Mouse (Mus musculus): Measurements from ENCODE around the gene Cmtm5.
"Not testable (repeated sequence)": the region's sequence is repeated elsewhere in the genome, so short reads cannot be mapped to it uniquely, and the experiment has no call there.

The Cmtm5 gene

DNA sequence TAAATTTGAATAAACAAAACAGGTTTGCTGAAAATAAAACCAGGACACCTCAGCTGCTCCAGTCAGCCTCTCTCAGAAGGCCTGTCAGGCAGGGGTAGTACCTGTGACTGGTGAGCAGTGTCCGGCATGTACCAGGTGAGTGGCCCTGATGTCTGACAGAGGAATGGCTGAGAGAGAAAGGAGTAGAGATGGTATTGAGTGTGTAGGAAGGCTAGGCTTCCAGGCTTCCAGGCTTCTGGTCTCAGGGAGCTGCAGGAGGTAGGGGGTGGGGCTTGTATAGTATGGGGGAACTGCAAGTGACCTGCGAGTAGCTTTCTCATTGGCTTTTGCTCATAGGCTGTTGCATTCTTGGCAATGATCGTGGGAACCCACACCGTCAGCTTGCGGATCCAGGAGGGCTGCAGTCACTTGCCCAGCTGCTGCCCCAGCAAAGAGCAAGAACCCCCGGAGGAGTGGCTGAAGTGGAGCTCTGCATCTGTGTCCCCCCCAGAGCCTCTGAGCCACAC, 3.4 kb upstream of the Cmtm5 start, which contains the start of gene Il25:
TSS of gene Il25 (plus strand) at position 51 of the 506 bp plus-strand sequence.
- DNase-seq (ENCODE audit: low spot score), result no peak

- DNase-seq (ENCODE audit: low spot score), result no peak
These were observed 735 bp downstream of the Cmtm5 start for GRCm38 (mm10) chr14:54936831-54937160.

GRCm38 (mm10) chr14:54937361-54938182, 1.5 kb downstream of the Cmtm5 start:
- no peak for DNase-seq (ENCODE audit: low spot score)

DNA sequence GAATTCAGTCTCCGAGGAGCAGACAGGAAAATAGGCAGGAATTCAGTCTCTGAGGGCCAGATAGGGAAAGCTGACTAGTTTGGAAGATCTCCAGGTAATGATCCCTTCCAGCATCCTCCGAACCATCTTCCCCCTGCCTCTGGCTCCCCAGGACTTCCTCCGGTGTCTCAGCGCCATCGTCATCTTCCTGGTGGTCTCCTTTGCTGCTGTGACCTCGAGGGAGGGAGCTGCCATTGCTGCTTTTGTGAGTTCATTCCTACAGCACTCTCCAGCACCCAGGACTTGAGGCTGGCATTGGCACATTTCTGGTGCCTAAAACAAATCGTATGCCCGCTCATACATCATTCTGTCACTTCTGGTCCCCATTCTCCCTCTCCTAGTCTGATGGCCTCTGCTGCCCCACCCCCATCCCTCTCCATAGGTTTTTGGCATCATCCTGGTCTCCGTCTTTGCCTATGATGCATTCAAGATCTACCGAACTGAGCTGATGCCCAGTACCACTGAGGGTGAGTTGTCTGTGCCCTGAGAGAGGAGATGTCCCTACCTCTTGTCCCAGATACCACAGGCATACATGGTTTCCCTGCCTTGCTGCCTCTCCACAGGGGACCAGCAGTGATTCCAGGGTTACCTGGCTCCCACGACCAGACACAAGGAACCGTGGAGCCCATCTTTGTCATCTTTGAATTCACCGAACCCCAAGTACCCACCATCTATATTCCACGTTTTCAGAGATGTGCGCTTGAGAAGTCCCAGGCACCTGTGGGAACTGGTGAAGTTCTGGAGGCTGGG, 2.6 kb downstream of the Cmtm5 start:
- DNase-seq (ENCODE audit: low spot score), result no peak

- DNase-seq (ENCODE audit: low spot score), result peak; percentile 70
These were observed 3.5 kb downstream of the Cmtm5 start for GRCm38 (mm10) chr14:54939434-54940175.

DNA sequence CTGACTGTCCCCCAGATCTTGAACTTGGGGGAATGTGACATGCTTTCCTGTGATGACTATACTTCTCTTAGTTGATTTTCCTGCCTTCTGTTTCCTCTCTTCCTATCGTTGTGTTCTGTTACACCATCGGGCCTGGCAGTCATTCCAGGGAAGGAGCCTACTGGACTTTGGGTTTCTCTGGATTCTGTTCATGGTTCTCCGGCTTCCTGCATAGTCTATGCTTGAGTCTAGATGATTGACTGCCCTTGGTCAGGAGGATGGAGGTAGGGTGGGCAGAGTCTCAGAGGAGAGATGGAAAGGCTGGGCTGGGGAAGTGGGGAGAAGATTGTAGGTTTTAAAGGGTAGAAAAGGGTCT, 4.1 kb downstream of the Cmtm5 start:
- DNase-seq (ENCODE audit: low spot score), result no peak

DNA sequence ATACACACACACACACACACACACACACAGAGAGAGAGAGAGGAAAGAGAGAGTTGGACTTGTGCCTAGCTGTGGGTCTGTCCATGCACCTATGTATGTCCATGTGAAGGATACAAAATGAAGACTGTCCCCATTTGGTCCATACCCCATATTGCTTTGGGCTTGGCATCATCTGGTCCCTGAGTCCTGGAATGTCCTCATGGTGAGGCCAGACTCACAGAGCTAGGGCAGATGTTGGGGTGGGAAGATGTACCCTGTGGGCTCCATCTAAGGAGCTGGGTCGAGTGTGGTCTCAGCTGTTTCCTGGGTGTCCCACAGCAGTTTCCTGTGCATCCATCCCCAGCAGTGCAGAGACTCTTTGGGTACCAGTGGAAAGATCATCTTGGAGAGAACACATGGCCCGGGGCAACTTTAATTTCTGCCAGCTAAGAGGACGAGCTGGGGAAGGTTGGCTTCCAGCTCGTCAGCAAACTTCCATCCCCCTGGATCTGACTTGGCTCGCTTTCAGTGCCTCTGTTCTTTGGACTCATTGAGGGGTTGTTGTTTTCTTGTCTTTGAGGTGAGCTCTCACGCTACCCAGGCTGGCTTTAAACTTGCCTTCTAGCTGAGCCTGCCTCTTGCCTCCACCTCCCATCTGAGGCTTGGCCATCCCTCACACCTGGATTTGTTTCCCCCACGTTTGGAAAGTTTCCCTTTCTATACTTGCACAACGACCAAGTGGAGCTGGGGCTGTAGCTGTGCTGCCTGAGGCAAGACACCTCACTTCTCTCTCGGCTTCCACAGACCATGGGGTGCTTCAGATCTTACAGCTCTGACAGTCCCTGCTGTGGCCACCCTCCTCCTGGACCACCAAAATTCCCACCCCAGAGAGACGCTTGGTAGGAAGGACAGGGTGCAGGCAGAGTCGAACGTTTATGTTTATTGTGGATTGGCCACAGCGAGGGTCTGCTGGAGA, 5.2 kb downstream of the Cmtm5 start:
- DNase-seq (ENCODE audit: low spot score), result no peak

- no peak for DNase-seq (ENCODE audit: low spot score)
These were observed 6.4 kb downstream of the Cmtm5 start for GRCm38 (mm10) chr14:54942479-54942878.

- DNase-seq (ENCODE audit: low spot score), result no peak
These were observed 7.9 kb downstream of the Cmtm5 start for GRCm38 (mm10) chr14:54943971-54944370.

GRCm38 (mm10) chr14:54944939-54945338, 8.9 kb downstream of the Cmtm5 start:
- DNase-seq (ENCODE audit: low spot score), result no peak

GRCm38 (mm10) chr14:54945975-54946704, 10.1 kb downstream of the Cmtm5 start:
- DNase-seq (ENCODE audit: low spot score), result no peak

GRCm38 (mm10) chr14:54947008-54947407, 10.9 kb downstream of the Cmtm5 start:
- DNase-seq (ENCODE audit: low spot score), result not testable (repeated sequence)

DNA sequence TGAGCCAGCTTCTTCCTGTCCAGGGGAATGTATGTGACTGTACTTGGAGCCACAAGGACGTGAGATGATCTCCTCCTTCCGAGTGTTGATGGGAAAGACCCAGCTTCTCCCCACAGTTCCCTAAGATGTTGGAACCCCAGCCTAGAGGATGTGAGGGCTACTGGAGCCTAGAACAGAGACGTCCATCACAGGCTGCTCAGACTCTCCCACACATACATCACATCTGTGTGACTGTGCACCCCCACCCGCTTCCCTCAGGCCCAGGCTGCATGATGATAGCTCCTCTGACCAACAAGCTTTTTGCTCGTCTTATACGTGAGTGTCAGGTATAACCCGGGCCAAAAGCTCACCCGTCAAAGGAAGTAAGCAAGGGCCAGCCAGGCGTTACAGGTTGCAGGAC, 12.7 kb downstream of the Cmtm5 start:
- DNase-seq (ENCODE audit: low spot score), result no peak

- DNase-seq (ENCODE audit: low spot score), result no peak
These were observed 14.4 kb downstream of the Cmtm5 start for GRCm38 (mm10) chr14:54950493-54950892.

DNA sequence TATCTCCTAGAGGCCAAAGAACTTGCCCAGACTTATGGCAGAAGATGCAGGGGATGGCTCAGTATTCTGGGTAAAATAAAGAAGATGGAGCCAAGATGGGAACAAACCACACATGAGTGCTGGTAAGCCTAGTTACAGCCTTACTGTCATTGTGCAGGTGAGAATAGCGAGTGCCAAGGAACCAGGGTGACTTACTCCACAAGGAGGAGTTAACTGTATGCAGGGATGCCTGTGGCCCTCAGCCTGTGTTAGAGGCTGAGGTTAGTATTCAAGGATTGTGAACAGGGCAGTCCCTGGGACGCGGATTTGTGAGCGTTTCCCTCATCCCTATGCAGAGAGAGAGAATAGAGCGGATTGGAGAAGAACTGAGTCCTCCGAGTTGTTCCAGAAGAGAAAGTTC, 15.5 kb downstream of the Cmtm5 start:
- no peak for DNase-seq (ENCODE audit: low spot score)

GRCm38 (mm10) chr14:54953664-54954206, 17.7 kb downstream of the Cmtm5 start:
- no peak for DNase-seq (ENCODE audit: low spot score)

GRCm38 (mm10) chr14:54954474-54954873, 18.4 kb downstream of the Cmtm5 start:
- DNase-seq (ENCODE audit: low spot score), result no peak

DNA sequence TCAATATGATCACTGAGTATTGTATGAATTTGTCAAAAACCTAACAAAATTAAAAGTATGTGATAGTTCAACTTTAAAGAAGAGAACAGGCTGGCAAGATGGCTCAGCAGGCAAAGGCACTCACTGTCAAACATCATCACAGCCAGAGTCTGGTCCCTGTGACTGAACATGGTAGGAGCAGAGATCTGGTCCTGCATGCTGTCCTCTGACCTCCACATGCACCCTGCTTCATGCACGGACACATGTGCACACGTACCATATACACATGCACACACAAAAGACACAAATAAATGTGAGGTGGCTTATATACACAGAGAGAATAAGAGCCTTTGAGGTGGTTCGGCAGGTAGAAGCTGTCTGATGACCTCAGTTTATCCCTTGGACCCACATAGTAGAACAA, 19.4 kb downstream of the Cmtm5 start:
- DNase-seq (ENCODE audit: low spot score), result no peak

DNA sequence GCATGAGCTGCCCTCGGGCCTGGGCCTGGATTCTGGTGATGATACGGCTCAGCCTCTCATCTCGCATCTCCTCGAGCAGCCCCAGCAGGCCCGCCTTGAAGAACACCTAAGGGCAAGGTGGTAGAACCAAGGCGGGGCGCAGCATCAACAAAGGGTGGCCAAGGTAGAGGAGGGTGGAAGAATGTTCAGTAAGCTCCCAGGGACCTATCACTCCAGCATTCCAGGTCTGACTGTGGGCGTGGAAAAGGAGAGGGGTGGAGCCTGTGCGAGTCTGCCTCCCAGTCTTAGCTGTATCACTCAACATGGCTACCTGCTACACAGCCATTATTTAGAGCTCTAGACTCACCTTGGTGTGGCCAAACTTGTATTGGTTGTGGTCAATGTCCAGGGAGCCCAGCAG, 20.5 kb downstream of the Cmtm5 start:
- no peak for DNase-seq (ENCODE audit: low spot score)

- DNase-seq (ENCODE audit: low spot score), result no peak
These were observed 22.4 kb downstream of the Cmtm5 start for GRCm38 (mm10) chr14:54958503-54958902.
